Mouse (Mus musculus) granulocyte monocyte progenitor cell, adult 5-6 weeks (primary cell): ENCODE data around the gene Ctnnbip1. TPM values are rescaled to one million over a fixed set of nuclear protein-coding genes. Genes with fewer than 3 reads are reported as not detected.
"Not testable (repeated sequence)": the region's sequence is repeated elsewhere in the genome, so short reads cannot be mapped to it uniquely, and the experiment has no call there.

Experiments used
- ATAC-seq: replicated peaks from 2 replicates; pipeline ENCODE4 v1.8.0; 2016; ENCODE audit warnings: mild to moderate bottlenecking, moderate TSS enrichment, inconsistent platforms; ENCODE audit not compliant: poor library complexity, severe bottlenecking
- total RNA-seq, 2 experiments: library from RNA; stranded (forward) in 1 of 2; stranded (reverse) in 1 of 2; fragments of 200-712, 200-1000 nt in 1 of 2; fragments of >200 nt in 1 of 2; fragmentation: Nextera tagmentation in 1 of 2; gene quantifications; 2 replicates each; pipeline ENCODE4 v1.2.3; 2014 to 2017

Gene Ctnnbip1
- total RNA-seq, 2 experiments from 2014 or later: 3.5 to 4.6 TPM

DNA sequence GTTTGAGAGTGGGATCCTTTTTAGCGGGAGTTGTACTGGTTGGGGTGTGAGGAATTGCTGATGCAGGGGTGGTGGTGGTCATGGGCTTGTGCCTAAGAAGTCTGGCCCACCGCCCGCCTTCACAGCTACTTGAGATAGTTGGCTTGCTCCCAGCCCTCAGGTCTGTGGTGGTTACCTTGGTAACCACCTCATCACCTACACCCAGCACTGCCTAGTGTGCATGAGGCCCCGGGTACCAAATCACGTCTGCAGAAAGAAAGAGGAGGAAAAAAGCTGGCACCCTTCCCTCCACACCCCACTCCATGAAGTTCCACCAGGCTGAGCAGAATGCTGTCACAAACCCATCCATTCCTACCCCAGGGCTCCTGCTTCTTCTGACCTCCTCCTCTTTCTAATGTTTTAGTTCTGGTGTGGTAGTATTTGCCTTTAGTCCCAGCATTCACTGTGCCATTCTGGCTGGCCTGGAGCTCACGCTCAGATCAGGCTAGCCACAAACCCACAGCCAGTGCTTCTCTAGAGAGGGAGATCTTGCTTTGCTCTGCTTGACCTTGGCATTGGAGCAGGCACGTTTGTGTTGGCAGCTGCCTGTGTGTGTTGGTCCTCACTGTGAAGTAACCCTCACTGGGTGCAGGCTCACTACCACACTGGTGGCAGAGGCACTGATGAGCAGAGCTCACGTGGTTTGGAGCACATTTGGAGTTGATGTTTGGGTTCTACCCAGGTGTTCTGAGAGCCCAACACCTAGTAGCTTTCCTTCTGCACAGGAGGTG, 91.4 kb downstream of the Ctnnbip1 start:
- no peak for ATAC-seq

DNA sequence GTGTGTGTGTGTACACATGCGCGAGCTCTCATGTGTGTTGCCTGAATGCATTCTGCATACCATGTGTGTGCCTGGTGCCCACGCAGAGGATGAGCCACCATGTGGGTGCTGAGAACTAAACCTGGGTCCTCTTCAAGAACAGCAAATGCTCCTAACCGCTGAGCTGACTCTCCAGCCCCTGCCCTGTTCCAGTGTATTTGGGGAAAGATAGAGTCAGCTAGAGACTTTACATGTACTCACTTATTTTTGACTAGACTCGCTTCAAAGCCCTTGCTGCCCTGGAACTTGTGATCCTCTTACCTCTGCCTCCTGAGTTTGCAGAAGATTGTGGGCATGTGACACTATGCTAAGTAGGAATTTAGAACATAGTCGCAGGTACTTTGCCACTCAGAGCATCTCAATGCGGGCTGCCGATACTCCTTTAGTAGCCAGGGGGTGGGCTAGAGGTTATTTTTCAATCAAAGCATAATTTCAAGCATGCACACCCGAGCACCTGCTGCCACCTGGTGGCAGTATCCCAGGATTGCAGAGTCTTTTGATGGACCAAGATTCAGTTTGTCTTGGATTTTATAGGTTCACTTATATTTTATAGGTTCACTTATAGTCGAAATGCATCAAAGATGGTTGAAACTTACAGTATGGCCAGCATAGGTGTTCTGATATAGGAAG, 93.5 kb downstream of the Ctnnbip1 start:
- no peak for ATAC-seq

DNA sequence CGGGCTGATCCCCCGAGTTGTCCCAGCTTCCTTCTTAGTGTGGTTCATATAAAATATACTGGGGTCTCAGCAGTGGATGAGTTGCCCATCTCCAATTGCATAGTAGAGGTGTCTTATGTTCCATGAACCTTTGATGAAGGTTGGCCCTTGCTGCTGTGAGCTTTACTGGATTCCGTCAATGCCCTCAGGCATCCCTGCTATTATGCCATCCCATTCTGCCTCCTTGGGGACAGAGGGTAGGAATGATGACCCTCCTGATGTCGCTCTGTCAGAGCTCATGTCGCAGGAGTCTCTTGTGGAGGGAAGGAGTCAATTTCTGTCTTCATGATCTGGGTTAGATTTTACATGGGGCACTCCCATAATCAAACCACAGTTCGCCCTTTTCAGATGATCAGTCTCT, 95.5 kb downstream of the Ctnnbip1 start:
- ATAC-seq: not testable (repeated sequence)

DNA sequence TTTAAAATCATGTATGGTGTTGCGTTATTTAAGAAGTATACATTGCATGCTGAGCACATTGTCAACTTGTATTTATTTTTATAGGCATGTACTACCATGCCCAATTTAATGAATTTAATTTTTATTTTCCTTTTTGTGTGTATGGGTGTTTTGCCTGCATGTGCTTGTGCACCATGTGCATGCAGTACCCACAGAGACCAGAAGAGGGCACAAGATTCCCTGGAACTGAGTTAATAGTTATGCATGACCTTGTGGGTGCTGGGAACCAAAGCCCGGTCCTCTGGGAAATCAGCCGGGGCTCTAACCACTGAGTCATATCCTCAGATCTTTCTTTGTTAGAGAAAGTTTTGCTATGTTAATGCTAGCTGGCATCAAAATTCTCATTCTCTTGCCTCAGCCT, 96.8 kb downstream of the Ctnnbip1 start:
- ATAC-seq: no peak

Other genes starting within 250 kb of the Ctnnbip1 start
- gene Kif1b, start 210.5 kb upstream of the Ctnnbip1 start, total RNA-seq (2014; fragmentation: Nextera tagmentation): 15.2 and 24.2 TPM in 2 replicates
- gene Kif1b, start 210.5 kb upstream of the Ctnnbip1 start, total RNA-seq (2017): 25.5 and 26.3 TPM in 2 replicates
- gene Ube4b, start 91.5 kb upstream of the Ctnnbip1 start, total RNA-seq (2014; fragmentation: Nextera tagmentation): 58.4 and 58.8 TPM in 2 replicates
- 28.7 and 38.6 TPM in 2 replicates for gene Ube4b, start 91.5 kb upstream of the Ctnnbip1 start, total RNA-seq (2017)
- gene Rbp7, start 63.3 kb upstream of the Ctnnbip1 start, total RNA-seq (2014; fragmentation: Nextera tagmentation): 0.51 TPM in 1 of 2 replicates, not detected in the other
- gene Rbp7, start 63.3 kb upstream of the Ctnnbip1 start, total RNA-seq (2017): not detected in 2 replicates
- gene Tmem274, start 40.9 kb upstream of the Ctnnbip1 start, total RNA-seq (2014; fragmentation: Nextera tagmentation): not detected in 2 replicates
- gene Tmem274, start 40.9 kb upstream of the Ctnnbip1 start, total RNA-seq (2017): not detected in 2 replicates
- gene Nmnat1, start 33.0 kb upstream of the Ctnnbip1 start, total RNA-seq (2014; fragmentation: Nextera tagmentation): 5.0 and 7.0 TPM in 2 replicates
- 10.3 and 11.5 TPM in 2 replicates for gene Nmnat1, start 33.0 kb upstream of the Ctnnbip1 start, total RNA-seq (2017)
- gene Lzic, start 33.0 kb upstream of the Ctnnbip1 start, total RNA-seq (2014; fragmentation: Nextera tagmentation): 25.3 and 25.6 TPM in 2 replicates
- 49.2 and 96.4 TPM in 2 replicates for gene Lzic, start 33.0 kb upstream of the Ctnnbip1 start, total RNA-seq (2017)
- 0.90 and 3.0 TPM in 2 replicates for gene Clstn1, start 68.2 kb downstream of the Ctnnbip1 start, total RNA-seq (2014; fragmentation: Nextera tagmentation)
- 3.0 and 3.2 TPM in 2 replicates for gene Clstn1, start 68.2 kb downstream of the Ctnnbip1 start, total RNA-seq (2017)
- gene Pik3cd, start 184.3 kb downstream of the Ctnnbip1 start, total RNA-seq (2014; fragmentation: Nextera tagmentation): 72.9 and 80.4 TPM in 2 replicates
- gene Pik3cd, start 184.3 kb downstream of the Ctnnbip1 start, total RNA-seq (2017): 64.5 and 81.6 TPM in 2 replicates
- 14.0 and 17.6 TPM in 2 replicates for gene Tmem201, start 219.8 kb downstream of the Ctnnbip1 start, total RNA-seq (2014; fragmentation: Nextera tagmentation)
- gene Tmem201, start 219.8 kb downstream of the Ctnnbip1 start, total RNA-seq (2017): 7.1 and 7.5 TPM in 2 replicates